Mouse (Mus musculus) monocyte, adult 2 months (primary cell): ENCODE measurements around the gene Fzd1.

Experiments
- DNase-seq, 2 experiments: peaks; one replicate each; pipeline ENCODE4 v3.0.0; 2022; ENCODE audit warnings: low spot score in 2 of 2, low read depth in 1 of 2

The Fzd1 gene

GRCm38 (mm10) chr5:4754701-4755281 lies 3.0 kb downstream of the Fzd1 start:
- DNase-seq = no peak

GRCm38 (mm10) chr5:4753161-4753560 lies 4.7 kb downstream of the Fzd1 start:
- DNase-seq = no peak

DNA sequence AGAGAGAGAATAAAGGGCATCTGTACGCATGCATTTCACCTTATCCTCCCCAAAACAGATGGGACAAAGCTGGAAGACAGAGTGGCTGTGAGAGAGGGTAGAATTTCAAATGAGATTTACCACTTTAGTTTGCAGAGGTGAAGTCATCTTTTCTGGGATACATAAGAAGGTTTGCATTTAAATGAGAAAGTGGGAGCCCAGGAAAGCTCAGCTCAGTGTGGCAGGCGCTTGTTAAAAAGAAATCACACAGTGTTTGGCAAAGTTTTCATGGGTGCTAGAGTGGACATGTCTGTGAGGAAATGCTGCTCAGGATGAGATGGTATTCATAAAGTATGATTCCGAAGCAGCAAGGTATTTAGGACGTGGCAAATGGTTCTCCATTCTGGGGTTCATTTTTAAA lies 15.1 kb downstream of the Fzd1 start:
- no peak for DNase-seq

- no peak for DNase-seq
Measured at GRCm38 (mm10) chr5:4737013-4737412, 20.8 kb downstream of the Fzd1 start.

DNA sequence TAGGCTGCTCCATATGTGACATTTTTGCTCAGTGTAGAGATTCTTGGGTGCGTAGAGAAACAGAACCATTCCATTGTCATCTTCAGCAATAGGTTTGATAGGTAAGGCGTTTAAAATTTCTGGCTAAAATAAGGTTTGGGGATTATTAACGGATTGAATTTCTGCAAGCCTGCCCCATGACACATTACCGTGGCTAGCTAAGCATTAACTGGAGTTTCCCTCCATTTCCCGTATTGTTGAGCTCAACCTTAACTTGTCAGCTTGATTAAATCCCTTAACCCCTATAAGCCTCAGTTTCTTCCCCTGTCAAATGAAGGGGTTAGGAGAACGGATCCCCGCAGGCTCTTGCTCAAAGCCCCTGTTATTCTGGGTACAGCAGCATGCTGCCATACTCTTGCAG lies 22.4 kb downstream of the Fzd1 start:
- no peak for DNase-seq

DNA sequence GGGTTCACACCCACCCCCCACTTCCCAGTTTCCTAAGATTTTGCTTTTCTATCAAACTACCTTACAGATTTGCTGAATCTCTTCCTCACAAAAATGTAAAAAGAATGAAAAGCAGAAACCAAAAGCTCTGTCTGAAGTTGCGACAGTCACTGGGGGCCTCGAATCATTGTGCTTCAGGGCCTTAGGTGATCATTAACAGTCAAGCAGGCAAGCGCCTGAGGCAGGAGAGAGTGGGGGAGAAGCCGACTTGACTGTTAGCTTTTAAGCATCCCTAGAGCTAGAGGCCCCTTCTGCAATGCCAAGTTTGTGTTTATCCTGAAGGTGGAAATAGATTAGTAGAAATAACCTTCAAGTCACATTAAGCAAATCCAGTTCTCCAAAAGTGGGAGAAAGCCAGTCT lies 24.6 kb downstream of the Fzd1 start:
- DNase-seq = no peak

- DNase-seq = no peak
Measured at GRCm38 (mm10) chr5:4732241-4733229, 25.3 kb downstream of the Fzd1 start.

- DNase-seq = no peak
Measured at GRCm38 (mm10) chr5:4731743-4732215, 26.1 kb downstream of the Fzd1 start.

GRCm38 (mm10) chr5:4731064-4731463 lies 26.8 kb downstream of the Fzd1 start:
- no peak for DNase-seq
